Mouse (Mus musculus) lung, postnatal 0 days (tissue): ENCODE measurements around the gene Sec22a. TPM values are rescaled to one million over a fixed set of nuclear protein-coding genes. Genes with fewer than 3 reads are reported as not detected.
A peak's percentile ranks its signal among the peaks of the same experiment; 100 is the strongest.

Experiments
- ATAC-seq: fragments of 200-750 bp; cut with Nextera tagmentation; 2 replicates; pipeline ENCODE4 v1.8.0; 2017; ENCODE audit warnings: moderate library complexity
- DNase-seq: peaks from one replicate; pipeline ENCODE4 v3.0.0-alpha.2; 2016; ENCODE audit warnings: low spot score
- H3K27ac ChIP-seq: fragments of 300-500 bp; sonication (generic); 2 replicates; pipeline ENCODE4 v1.5.1; 2014; ENCODE audit warnings: antibody characterized with exemption, mild to moderate bottlenecking, low read length, mixed read lengths
- H3K27me3 ChIP-seq: fragments of 300-500 bp; sonication (generic); replicated peaks from 2 replicates; pipeline ENCODE4 v1.6.1; 2014; ENCODE audit warnings: low read length, mixed read lengths; ENCODE audit not compliant: insufficient read depth
- H3K36me3 ChIP-seq: fragments of 300-500 bp; sonication (generic); 2 replicates; pipeline ENCODE4 v1.6.1; 2014; ENCODE audit warnings: low read length, mixed read lengths; ENCODE audit not compliant: insufficient read depth
- H3K4me1 ChIP-seq: fragments of 300-500 bp; sonication (generic); 2 replicates; pipeline ENCODE4 v1.6.1; 2014; ENCODE audit warnings: antibody characterized with exemption, low read depth, low read length, mixed read lengths; ENCODE audit not compliant: insufficient read depth
- H3K4me2 ChIP-seq: fragments of 300-500 bp; sonication (generic); replicated peaks from 2 replicates; pipeline ENCODE4 v1.6.1; 2014; ENCODE audit warnings: low read depth, mild to moderate bottlenecking, low read length, moderate library complexity, mixed read lengths
- H3K4me3 ChIP-seq: fragments of 300-500 bp; sonication (generic); 2 replicates; pipeline ENCODE4 v1.5.1; 2014; ENCODE audit warnings: low read depth, low read length
- H3K9ac ChIP-seq: fragments of 300-500 bp; sonication (generic); replicated peaks from 2 replicates; pipeline ENCODE4 v1.6.1; 2014; ENCODE audit warnings: low read depth, mild to moderate bottlenecking
- H3K9me3 ChIP-seq: fragments of 300-500 bp; sonication (generic); 2 replicates; pipeline ENCODE4 v1.6.1; 2016; ENCODE audit warnings: low read length, mixed read lengths
- CTCF ChIP-seq: IDR thresholded peaks from 2 replicates; pipeline ENCODE4 v1.5.1; 2016; ENCODE audit warnings: antibody characterized with exemption, mild to moderate bottlenecking
- EP300 ChIP-seq: IDR thresholded peaks from 2 replicates; pipeline ENCODE4 v1.6.1; 2016; ENCODE audit warnings: antibody characterized with exemption, mild to moderate bottlenecking, control low read depth
- WGBS: fragments of 180-500 bp; shearing (Covaris S2); extraction: QIAGEN DNeasy Blood & Tissue Kit; methylation state at CpG from one replicate; pipeline ENCODE4 v1.1.7; 2014; 5-methylcytosine and 5-hydroxymethylcytosine counted together
- polyA plus RNA-seq: library from polyadenylated mRNA; unstranded; fragments of >200 nt; fragmentation: Nextera tagmentation; extraction: Ambion mirVana; gene quantifications from 2 replicates; pipeline ENCODE4 v1.2.1, GENCODE M21; 2015

The Sec22a gene
- polyA plus RNA-seq, 1 experiment from 2014 or later = 45.9 TPM

DNA sequence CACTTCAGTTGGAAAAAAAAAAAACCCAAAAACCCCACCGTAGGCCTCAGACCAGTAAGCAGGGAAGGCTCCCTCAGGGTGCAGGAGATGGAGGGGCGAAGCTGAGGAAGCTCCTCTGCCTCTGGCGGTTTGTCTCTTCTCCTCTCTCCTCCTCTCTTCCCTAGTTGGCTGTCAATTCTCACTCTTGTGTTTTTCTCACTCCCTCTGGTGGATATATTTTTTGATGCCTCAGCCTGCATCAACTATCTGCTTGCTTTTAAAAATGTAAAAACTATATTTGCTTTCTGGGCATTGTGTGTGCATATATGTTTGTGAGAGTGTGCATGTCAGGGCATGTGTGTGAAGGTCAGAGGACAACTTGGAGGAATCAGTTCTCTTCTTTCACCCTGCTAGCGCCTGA lies 91.3 kb downstream of the Sec22a start:
- WGBS = 65% methylated on average over 4 of the region's 4 CpGs
- no peak for DNase-seq

DNA sequence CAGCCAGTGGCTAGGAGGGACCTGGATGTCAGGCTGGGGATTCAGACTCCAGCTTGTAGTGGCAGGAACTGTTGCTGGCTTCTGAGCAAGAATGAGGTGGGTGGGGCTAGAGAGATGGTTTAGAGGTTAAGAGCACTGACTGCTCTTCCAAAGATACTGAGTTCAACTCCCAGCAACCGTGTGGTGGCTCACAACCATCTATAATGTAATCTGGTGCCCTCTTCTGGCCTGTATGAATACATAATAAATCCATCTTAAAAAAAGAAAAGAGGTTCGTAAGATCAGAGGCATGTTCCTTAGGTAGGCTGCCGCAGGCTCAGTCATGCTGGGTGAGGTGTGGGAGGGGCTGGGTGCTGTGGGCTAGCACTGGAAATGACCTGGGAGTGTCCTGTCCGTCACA lies 92.1 kb downstream of the Sec22a start:
- H3K4me2 ChIP-seq = no peak overlapping the region
- DNase-seq (peak; percentile 50), ATAC-seq (peak; percentile 8; the same call in 1 of the 2 replicates)
- H3K4me1 ChIP-seq = no peaks in the 10 kb centered on the region
- TF ChIP-seq EP300 (no peak), CTCF (peak; percentile 56)
- H3K9me3 ChIP-seq = no peaks in the 10 kb centered on the region
- H3K36me3 ChIP-seq = no peaks in the 10 kb centered on the region
- H3K4me3 ChIP-seq = no peak overlapping the region
- H3K27me3 ChIP-seq = no peaks in the 10 kb centered on the region
- 37% methylated on average over 4 of the region's 4 CpGs for WGBS
- H3K9ac ChIP-seq = no peak overlapping the region
- no peak overlapping the region for H3K27ac ChIP-seq

More for the DNA sequence above, 91.3 kb downstream of the Sec22a start:
- Histone ChIP-seq H3K27ac (no peak overlapping the region), H3K4me1 (no peaks in the 10 kb centered on the region), H3K27me3 (no peaks in the 10 kb centered on the region), H3K9me3 (no peaks in the 10 kb centered on the region), H3K4me2 (no peak overlapping the region), H3K9ac (no peak overlapping the region), H3K4me3 (no peak overlapping the region), H3K36me3 (no peaks in the 10 kb centered on the region)
- TF ChIP-seq CTCF (peak; percentile 37), EP300 (no peak)
- ATAC-seq = no peak

DNA sequence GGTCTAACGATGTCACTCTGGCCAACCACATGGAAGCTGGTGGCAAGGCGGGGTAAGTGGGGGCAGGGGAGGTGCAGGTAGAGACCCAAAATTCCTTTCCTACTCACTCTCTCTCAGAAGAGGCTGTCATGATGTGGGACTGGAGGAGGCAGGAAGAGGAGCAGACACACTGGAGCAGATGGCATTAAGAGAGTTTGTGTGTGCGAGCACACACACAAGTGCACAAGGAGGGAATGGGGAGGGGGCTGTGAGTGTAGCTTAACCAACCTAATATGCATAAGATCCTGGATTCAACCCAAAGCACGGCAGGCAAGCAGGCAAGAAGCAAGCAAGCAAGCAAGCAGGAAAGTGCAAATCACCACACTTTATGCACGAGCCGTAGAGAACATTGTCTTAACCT lies 92.8 kb downstream of the Sec22a start:
- no peak for DNase-seq
- TF ChIP-seq EP300 (no peak), CTCF (no peak)
- Histone ChIP-seq H3K9me3 (no peaks in the 10 kb centered on the region), H3K4me3 (no peak overlapping the region), H3K9ac (no peak overlapping the region), H3K27me3 (no peaks in the 10 kb centered on the region), H3K4me1 (no peaks in the 10 kb centered on the region), H3K36me3 (no peaks in the 10 kb centered on the region), H3K4me2 (no peak overlapping the region), H3K27ac (no peak overlapping the region)
- WGBS = 80% methylated on average over 6 of the region's 6 CpGs
- no peak for ATAC-seq

DNA sequence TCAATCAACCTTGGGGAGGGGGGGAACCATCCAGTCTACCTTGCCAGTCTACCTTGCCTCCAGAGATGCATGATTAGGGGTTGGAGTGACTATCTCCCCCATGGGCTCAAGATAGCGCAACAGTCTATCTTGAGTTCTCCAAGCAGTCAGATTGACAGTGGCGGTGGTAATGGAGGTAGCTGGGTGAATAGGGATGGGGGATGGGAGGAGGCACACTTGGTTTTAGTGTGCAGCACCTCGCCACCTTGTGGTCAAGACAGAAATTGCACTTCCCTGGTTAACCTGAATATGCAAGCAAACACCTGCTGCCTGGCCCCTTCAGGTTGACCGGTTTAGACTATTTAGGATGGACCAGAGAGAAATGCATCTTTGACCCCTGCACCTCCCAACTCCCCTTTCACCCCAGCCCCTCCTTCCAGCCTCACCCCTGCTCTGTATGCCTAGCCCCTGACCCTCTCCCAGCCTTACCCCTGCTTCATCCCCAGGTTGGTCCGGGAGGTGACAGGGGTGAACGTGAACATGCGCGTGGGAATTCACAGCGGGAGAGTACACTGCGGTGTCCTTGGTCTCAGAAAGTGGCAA lies 93.3 kb downstream of the Sec22a start:
- 45% methylated on average over 10 of the region's 10 CpGs for WGBS
- TF ChIP-seq CTCF (peak; percentile 95), EP300 (no peak)
- Histone ChIP-seq H3K27me3 (no peaks in the 10 kb centered on the region), H3K9ac (no peak overlapping the region), H3K4me1 (no peaks in the 10 kb centered on the region), H3K4me2 (no peak overlapping the region), H3K27ac (no peak overlapping the region), H3K9me3 (no peaks in the 10 kb centered on the region), H3K36me3 (no peaks in the 10 kb centered on the region), H3K4me3 (no peak overlapping the region)
- peak; percentile 18; the same call in 1 of the 2 replicates for ATAC-seq
- peak; percentile 92 for DNase-seq

Other genes with a start within 250 kb of the Sec22a start
- gene Adcy5, start 209.0 kb downstream of the Sec22a start, polyA plus RNA-seq = 0.48 and 0.63 TPM in 2 replicates
- 47.4 and 49.4 TPM in 2 replicates for gene Pdia5, start 127.0 kb upstream of the Sec22a start, polyA plus RNA-seq
- 0.60 and 0.92 TPM in 2 replicates for gene Sema5b, start 177.2 kb upstream of the Sec22a start, polyA plus RNA-seq